13 mouse cellular contexts compared by ENCODE assay signal in the genomic region with DNA sequence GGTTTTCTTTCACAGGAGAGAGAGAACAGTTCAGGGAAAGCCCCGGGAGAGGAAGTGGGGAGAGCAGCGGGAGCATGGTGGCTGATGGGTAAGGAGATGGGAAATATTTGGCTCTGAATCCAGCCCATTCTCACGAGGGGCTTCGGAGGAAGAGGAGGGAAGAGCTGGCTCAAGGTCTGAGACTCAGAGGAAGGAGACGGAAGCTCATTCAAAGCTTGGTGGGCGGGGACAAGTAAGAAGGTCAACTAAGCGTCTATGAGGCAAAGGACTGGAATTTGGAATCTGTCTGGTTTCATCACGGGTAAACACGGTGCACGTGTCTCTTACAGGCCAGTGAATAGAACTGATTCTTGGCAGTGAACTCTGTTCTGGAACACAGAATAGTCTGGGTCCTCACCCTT. TPM values are rescaled to one million over a fixed set of nuclear protein-coding genes. Genes with fewer than 3 reads are reported as not detected.
DNase-seq lines count a peak whose midpoint lies in the region; ATAC-seq lines count a peak whose summit lies in the region.
"Had no signal": no experiment of that assay in that cellular context is flagged by ENCODE, and none has a peak within 500 bp of the region (broad histone marks: within the 10 kb centered on the region; RNA-seq: fewer than 3 reads in every experiment).

No protein-coding gene starts in this region.

- peaks cover 1% of the 10 kb centered on the region for H3K4me1 ChIP-seq in hindbrain, embryonic 13.5 days (replicated peaks)
- H3K4me1 ChIP-seq in hindbrain, embryonic 11.5 days (replicated peaks; ENCODE audit: control insufficient read depth, insufficient read depth, low read length): no peaks in the 10 kb centered on the region
- H3K4me1 ChIP-seq in kidney, embryonic 16.5 days (ENCODE audit: insufficient read depth, low read length): peaks cover 5% of the 10 kb centered on the region
- peaks cover 2% of the 10 kb centered on the region for H3K4me1 ChIP-seq in stomach, embryonic 15.5 days

- no peak overlapping the region for H3K4me3 ChIP-seq in hindbrain, embryonic 13.5 days
- no peak overlapping the region for H3K4me3 ChIP-seq in hindbrain, embryonic 11.5 days (ENCODE audit: low read depth, low read length)
- H3K4me3 ChIP-seq in kidney, embryonic 16.5 days (ENCODE audit: low read length): no peak overlapping the region
- H3K4me3 ChIP-seq in stomach, embryonic 15.5 days (replicated peaks): no peak overlapping the region
- H3K4me3 ChIP-seq: erythroblast, embryonic 14.5 days had no signal

- H3K36me3 ChIP-seq in hindbrain, embryonic 13.5 days: no peaks in the 10 kb centered on the region
- H3K36me3 ChIP-seq in hindbrain, embryonic 11.5 days (ENCODE audit: control insufficient read depth, insufficient read depth, low read length): no peaks in the 10 kb centered on the region
- H3K36me3 ChIP-seq in kidney, embryonic 16.5 days (ENCODE audit: insufficient read depth, low read length): no peaks in the 10 kb centered on the region
- no peaks in the 10 kb centered on the region for H3K36me3 ChIP-seq in stomach, embryonic 15.5 days

- no peaks in the 10 kb centered on the region; the same call in 1 of the 2 replicates for H3K27me3 ChIP-seq in hindbrain, embryonic 13.5 days
- no peaks in the 10 kb centered on the region for H3K27me3 ChIP-seq in hindbrain, embryonic 11.5 days (ENCODE audit: control insufficient read depth, insufficient read depth, low read length)
- no peaks in the 10 kb centered on the region for H3K27me3 ChIP-seq in kidney, embryonic 16.5 days (ENCODE audit: insufficient read depth, low read length)
- H3K27me3 ChIP-seq in stomach, embryonic 15.5 days (replicated peaks): no peaks in the 10 kb centered on the region

- peak overlapping the region; percentile 21; the same call in 1 of the 2 replicates for H3K9ac ChIP-seq in hindbrain, embryonic 13.5 days
- no peak overlapping the region for H3K9ac ChIP-seq in hindbrain, embryonic 11.5 days (ENCODE audit: low read depth, low read length)
- H3K9ac ChIP-seq in kidney, embryonic 16.5 days (replicated peaks; ENCODE audit: low read length): 0 out of 2 replicates have a peak overlapping the region, but pooled peaks have one; percentile 41
- H3K9ac ChIP-seq in stomach, embryonic 15.5 days: no peak overlapping the region

- H3K27ac ChIP-seq in hindbrain, embryonic 13.5 days: no peak overlapping the region
- H3K27ac ChIP-seq in hindbrain, embryonic 11.5 days (ENCODE audit: low read depth, low read length): no peak overlapping the region
- no peak overlapping the region for H3K27ac ChIP-seq in kidney, embryonic 16.5 days (ENCODE audit: low read length)
- H3K27ac ChIP-seq in stomach, embryonic 15.5 days: no peak overlapping the region

- ATAC-seq in hindbrain, embryonic 13.5 days (ENCODE audit: low FRiP score): no peak
- ATAC-seq in hindbrain, embryonic 11.5 days (ENCODE audit: low FRiP score): no peak
- no peak for ATAC-seq in kidney, embryonic 16.5 days (ENCODE audit: low FRiP score, low TSS enrichment)
- no peak for ATAC-seq in stomach, embryonic 15.5 days (ENCODE audit: insufficient read depth, low FRiP score, low read depth)

- DNase-seq in hindbrain, embryonic 11.5 days (ENCODE audit: low spot score): no peak
- DNase-seq in adrenal gland, postnatal 10 days: peak; percentile 65
- DNase-seq in left cerebral cortex, adult 8-10 months (ENCODE audit: low spot score in 2 of 2): no peak
- DNase-seq in layer of hippocampus, adult 8-10 months (ENCODE audit: low spot score in 2 of 2): no peak
- DNase-seq in thymus, adult 18-20 months: no peak
- DNase-seq: cerebellum, postnatal 36 days; gastrocnemius, postnatal 14 days; heart, postnatal 4 days had no signal

- no peak overlapping the region for H3K4me2 ChIP-seq in hindbrain, embryonic 13.5 days
- no peak overlapping the region for H3K4me2 ChIP-seq in hindbrain, embryonic 11.5 days (replicated peaks; ENCODE audit: low read depth, low read length)
- H3K4me2 ChIP-seq in kidney, embryonic 16.5 days (replicated peaks; ENCODE audit: low read depth, low read length): peak overlapping the region; percentile 41
- peak overlapping the region; percentile 29; the same call in 1 of the 2 replicates for H3K4me2 ChIP-seq in stomach, embryonic 15.5 days

- 63% methylated on average over 10 of the region's 10 CpGs for WGBS in hindbrain, embryonic 13.5 days
- 62% methylated on average over 10 of the region's 10 CpGs for WGBS in hindbrain, embryonic 11.5 days
- 34% methylated on average over 10 of the region's 10 CpGs for WGBS in kidney, embryonic 16.5 days
- WGBS in stomach, embryonic 15.5 days: 38% methylated on average over 10 of the region's 10 CpGs

- no peaks in the 10 kb centered on the region for H3K9me3 ChIP-seq in hindbrain, embryonic 13.5 days
- H3K9me3 ChIP-seq in hindbrain, embryonic 11.5 days (ENCODE audit: control insufficient read depth, low read length): no peaks in the 10 kb centered on the region
- no peaks in the 10 kb centered on the region for H3K9me3 ChIP-seq in kidney, embryonic 16.5 days (ENCODE audit: low read length)
- H3K9me3 ChIP-seq in stomach, embryonic 15.5 days: no peaks in the 10 kb centered on the region

RNA-seq across cellular contexts. Expression of a gene that starts 4.5 kb away (rescaled TPM):
- 6.7 and 8.3 TPM in 2 replicates for polyA plus RNA-seq in hindbrain, embryonic 13.5 days (2015; fragmentation: Nextera tagmentation; extraction: Ambion mirVana)
- 6.9 and 8.9 TPM in 2 replicates for polyA plus RNA-seq in hindbrain, embryonic 11.5 days (2014; fragmentation: Nextera tagmentation; extraction: Ambion mirVana)
- total RNA-seq in adrenal gland, postnatal 10 days (2021): 1 to 10 TPM; 5.7 to 8.1 TPM
- 7.5 and 8.3 TPM in 2 replicates for polyA plus RNA-seq in kidney, embryonic 16.5 days (2015; fragmentation: Nextera tagmentation; extraction: Ambion mirVana)
- 6.2 and 6.5 TPM in 2 replicates for polyA plus RNA-seq in stomach, embryonic 15.5 days (2015; fragmentation: Nextera tagmentation; extraction: Ambion mirVana)
- 1 to 10 TPM; 6.8 to 8.9 (median 7.4) TPM for total RNA-seq in left cerebral cortex, adult 8-10 months (2022)
- total RNA-seq in layer of hippocampus, adult 8-10 months (2022): 1 to 10 TPM; 7.5 to 9.8 (median 8.8) TPM

RNA-seq across cellular contexts. Expression of a gene that starts 14.1 kb away (rescaled TPM):
- 17.7 and 22.2 TPM in 2 replicates for polyA plus RNA-seq in hindbrain, embryonic 13.5 days (2015; fragmentation: Nextera tagmentation; extraction: Ambion mirVana)
- polyA plus RNA-seq in hindbrain, embryonic 11.5 days (2014; fragmentation: Nextera tagmentation; extraction: Ambion mirVana): 25.9 and 29.3 TPM in 2 replicates
- 10 to 100 TPM; 12.9 to 13.3 TPM for total RNA-seq in adrenal gland, postnatal 10 days (2021)
- polyA plus RNA-seq in kidney, embryonic 16.5 days (2015; fragmentation: Nextera tagmentation; extraction: Ambion mirVana): 20.9 and 21.0 TPM in 2 replicates
- 16.4 and 17.7 TPM in 2 replicates for polyA plus RNA-seq in stomach, embryonic 15.5 days (2015; fragmentation: Nextera tagmentation; extraction: Ambion mirVana)
- 10 to 100 TPM; 10.4 to 12.4 (median 11.3) TPM for total RNA-seq in left cerebral cortex, adult 8-10 months (2022)
- 10 to 100 TPM in 2 of 4 experiments, 1 to 10 TPM in 2; 9.3 to 11.8 (median 10.3) TPM for total RNA-seq in layer of hippocampus, adult 8-10 months (2022)

RNA-seq across cellular contexts. Expression of a gene that starts 16.9 kb away (rescaled TPM):
- not detected in 2 replicates for polyA plus RNA-seq in hindbrain, embryonic 13.5 days (2015; fragmentation: Nextera tagmentation; extraction: Ambion mirVana)
- polyA plus RNA-seq in hindbrain, embryonic 11.5 days (2014; fragmentation: Nextera tagmentation; extraction: Ambion mirVana): not detected in 2 replicates
- total RNA-seq in adrenal gland, postnatal 10 days (2021): 10 to 100 TPM; 18.0 to 19.3 TPM
- 0.57 and 0.97 TPM in 2 replicates for polyA plus RNA-seq in kidney, embryonic 16.5 days (2015; fragmentation: Nextera tagmentation; extraction: Ambion mirVana)
- polyA plus RNA-seq in stomach, embryonic 15.5 days (2015; fragmentation: Nextera tagmentation; extraction: Ambion mirVana): 10.4 and 11.2 TPM in 2 replicates
- total RNA-seq in left cerebral cortex, adult 8-10 months (2022): not detected
- total RNA-seq in layer of hippocampus, adult 8-10 months (2022): not detected
- total RNA-seq: gastrocnemius, postnatal 14 days; left cerebral cortex, postnatal 10 days had no signal
- polyA plus RNA-seq: erythroblast, embryonic 14.5 days had no signal

RNA-seq across cellular contexts. Expression of a gene that starts 24.3 kb away (rescaled TPM):
- polyA plus RNA-seq in hindbrain, embryonic 13.5 days (2015; fragmentation: Nextera tagmentation; extraction: Ambion mirVana): 256 and 265 TPM in 2 replicates
- polyA plus RNA-seq in hindbrain, embryonic 11.5 days (2014; fragmentation: Nextera tagmentation; extraction: Ambion mirVana): 315 and 324 TPM in 2 replicates
- total RNA-seq in adrenal gland, postnatal 10 days (2021): 100 to 1,000 TPM in 1 of 2 experiments, 10 to 100 TPM in 1; 95.6 to 102 TPM
- polyA plus RNA-seq in kidney, embryonic 16.5 days (2015; fragmentation: Nextera tagmentation; extraction: Ambion mirVana): 293 and 321 TPM in 2 replicates
- polyA plus RNA-seq in stomach, embryonic 15.5 days (2015; fragmentation: Nextera tagmentation; extraction: Ambion mirVana): 291 and 292 TPM in 2 replicates
- total RNA-seq in left cerebral cortex, adult 8-10 months (2022): 100 to 1,000 TPM; 139 to 165 (median 156) TPM
- total RNA-seq in layer of hippocampus, adult 8-10 months (2022): 100 to 1,000 TPM; 120 to 138 (median 128) TPM

RNA-seq across cellular contexts. Expression of a gene that starts 31.9 kb away (rescaled TPM):
- 2.8 and 4.1 TPM in 2 replicates for polyA plus RNA-seq in hindbrain, embryonic 13.5 days (2015; fragmentation: Nextera tagmentation; extraction: Ambion mirVana)
- polyA plus RNA-seq in hindbrain, embryonic 11.5 days (2014; fragmentation: Nextera tagmentation; extraction: Ambion mirVana): 19.5 and 29.6 TPM in 2 replicates
- total RNA-seq in adrenal gland, postnatal 10 days (2021): 1 to 10 TPM; 2.2 to 3.8 TPM
- 20.7 and 21.4 TPM in 2 replicates for polyA plus RNA-seq in kidney, embryonic 16.5 days (2015; fragmentation: Nextera tagmentation; extraction: Ambion mirVana)
- 138 and 228 TPM in 2 replicates for polyA plus RNA-seq in stomach, embryonic 15.5 days (2015; fragmentation: Nextera tagmentation; extraction: Ambion mirVana)
- total RNA-seq in left cerebral cortex, adult 8-10 months (2022): 1 to 10 TPM; 1.6 to 2.2 (median 1.8) TPM
- 1 to 10 TPM; 1.4 to 3.1 (median 2.1) TPM for total RNA-seq in layer of hippocampus, adult 8-10 months (2022)

Comparison
In these comparisons a context has a peak if more than half of its experiments do, and no peak if none do; other contexts are left out.
1. H3K9ac ChIP-seq: peak in hindbrain, embryonic 13.5 days (single experiment) and kidney, embryonic 16.5 days (single experiment); none in hindbrain, embryonic 11.5 days (single experiment) and stomach, embryonic 15.5 days (single experiment).
2. H3K4me2 ChIP-seq: peak in kidney, embryonic 16.5 days (single experiment) and stomach, embryonic 15.5 days (single experiment); none in hindbrain, embryonic 13.5 days (single experiment) and hindbrain, embryonic 11.5 days (single experiment).